Mouse (Mus musculus): ENCODE measurements around the gene Fam120a. TPM values are rescaled to one million over a fixed set of nuclear protein-coding genes. Genes with fewer than 3 reads are reported as not detected.

Gene Fam120a
- total RNA-seq, 2 experiments from 2014 or later, result 85.7 TPM

- intact Hi-C loops (cut with DNase I; ENCODE audit: low total_unique reads), result no loop called here
- no peak for DNase-seq
These were observed 138.0 kb downstream of the Fam120a start for GRCm38 (mm10) chr13:48829780-48830179.

Other genes starting within 250 kb of the Fam120a start
- gene Phf2, start 96.9 kb downstream of the Fam120a start, total RNA-seq (2021), result 10 to 100 TPM; 21.5 to 22.3 TPM
- gene Wnk2, start 180.0 kb upstream of the Fam120a start, total RNA-seq (2021), result 10 to 100 TPM; 41.7 to 45.1 TPM
- gene Ninj1, start 219.5 kb upstream of the Fam120a start, total RNA-seq (2021), result 10 to 100 TPM; 12.4 to 16.8 TPM
- 10 to 100 TPM; 48.0 to 48.7 TPM for gene Card19, start 248.0 kb upstream of the Fam120a start, total RNA-seq (2021)

Data from gastrocnemius, postnatal 14 days (tissue).